Mouse (Mus musculus) forebrain, embryonic 12.5 days (tissue): Measurements from ENCODE around the gene Leng9. TPM values are rescaled to one million over a fixed set of nuclear protein-coding genes. Genes with fewer than 3 reads are reported as not detected.

Experiments
- ATAC-seq: fragments of 200-750 bp; cut with Nextera tagmentation; 2 replicates; pipeline ENCODE4 v1.8.0; 2017; ENCODE audit warnings: moderate TSS enrichment; ENCODE audit not compliant: low FRiP score
- H3K27ac ChIP-seq: fragments of 300-500 bp; sonication (generic); 2 replicates; pipeline ENCODE4 v1.5.1; 2016; ENCODE audit warnings: mild to moderate bottlenecking
- H3K27me3 ChIP-seq: fragments of 300-500 bp; sonication (generic); 2 replicates; pipeline ENCODE4 v1.6.1; 2016; ENCODE audit warnings: mild to moderate bottlenecking
- H3K36me3 ChIP-seq: fragments of 300-500 bp; sonication (generic); replicated peaks from 2 replicates; pipeline ENCODE4 v1.6.1; 2016; ENCODE audit warnings: mild to moderate bottlenecking
- H3K4me1 ChIP-seq: fragments of 300-500 bp; sonication (generic); 2 replicates; pipeline ENCODE4 v1.6.1; 2016
- H3K4me2 ChIP-seq: fragments of 300-500 bp; sonication (generic); 2 replicates; pipeline ENCODE4 v1.6.1; 2016; ENCODE audit warnings: mild to moderate bottlenecking, moderate library complexity
- H3K4me3 ChIP-seq: fragments of 300-500 bp; sonication (generic); replicated peaks from 2 replicates; pipeline ENCODE4 v1.5.1; 2016; ENCODE audit warnings: mild to moderate bottlenecking
- H3K9ac ChIP-seq: fragments of 300-500 bp; sonication (generic); 2 replicates; pipeline ENCODE4 v1.6.1; 2016; ENCODE audit warnings: mild to moderate bottlenecking
- H3K9me3 ChIP-seq: fragments of 300-500 bp; sonication (generic); 2 replicates; pipeline ENCODE4 v1.6.1; 2016
- WGBS: fragments of 180-500 bp; shearing (Covaris S2); methylation state at CpG from one replicate; pipeline ENCODE4 v1.1.7; 2016; 5-methylcytosine and 5-hydroxymethylcytosine counted together
- polyA plus RNA-seq: library from polyadenylated mRNA; unstranded; fragments of >200 nt; fragmentation: Nextera tagmentation; extraction: Ambion mirVana; gene quantifications from 2 replicates; pipeline ENCODE4 v1.2.1, GENCODE M21; 2016

The Leng9 gene
- polyA plus RNA-seq, 1 experiment from 2014 or later = 3.0 TPM

DNA sequence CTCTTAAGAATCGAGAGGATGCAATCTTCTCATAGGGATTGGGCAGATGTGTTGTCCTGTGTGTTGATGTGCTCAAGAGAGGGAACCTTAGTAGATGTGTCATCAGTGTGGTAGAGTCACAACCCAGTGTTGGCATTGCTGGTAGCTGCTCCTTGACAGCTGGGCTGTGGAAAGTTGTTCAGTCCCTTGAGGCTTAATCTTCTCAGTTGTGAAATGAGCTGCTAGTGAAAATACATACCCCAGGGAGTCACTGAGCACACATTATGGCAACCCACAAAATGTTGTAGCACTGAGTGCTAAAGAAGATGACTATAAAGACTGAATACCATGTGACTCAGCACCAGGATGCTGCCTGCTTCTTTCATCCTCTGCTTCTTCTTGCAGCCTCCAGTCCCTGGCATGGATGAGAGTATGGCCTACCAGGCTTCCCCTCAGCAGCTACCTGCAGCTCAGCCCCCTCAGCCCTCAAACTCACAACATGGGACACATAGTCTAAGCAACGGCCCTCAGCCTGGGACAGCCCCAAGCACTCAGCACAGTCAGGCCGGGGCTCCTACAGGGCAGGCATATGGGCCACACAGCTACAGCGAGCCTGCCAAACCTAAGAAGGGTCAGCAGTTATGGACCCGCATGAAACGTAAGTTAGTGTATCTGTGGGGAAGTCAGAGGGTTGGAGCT, 8.4 kb downstream of the Leng9 start:
- 89% methylated on average over 6 of the region's 6 CpGs for WGBS
- H3K4me1 ChIP-seq = peaks cover 13% of the 10 kb centered on the region
- H3K9ac ChIP-seq = peak overlapping the region; percentile 12; the same call in 1 of the 2 replicates
- ATAC-seq = no peak
- H3K27me3 ChIP-seq = no peaks in the 10 kb centered on the region
- no peak overlapping the region for H3K27ac ChIP-seq
- H3K4me3 ChIP-seq = no peak overlapping the region
- no peak overlapping the region for H3K4me2 ChIP-seq
- no peaks in the 10 kb centered on the region for H3K9me3 ChIP-seq
- H3K36me3 ChIP-seq = peaks cover 88% of the 10 kb centered on the region

DNA sequence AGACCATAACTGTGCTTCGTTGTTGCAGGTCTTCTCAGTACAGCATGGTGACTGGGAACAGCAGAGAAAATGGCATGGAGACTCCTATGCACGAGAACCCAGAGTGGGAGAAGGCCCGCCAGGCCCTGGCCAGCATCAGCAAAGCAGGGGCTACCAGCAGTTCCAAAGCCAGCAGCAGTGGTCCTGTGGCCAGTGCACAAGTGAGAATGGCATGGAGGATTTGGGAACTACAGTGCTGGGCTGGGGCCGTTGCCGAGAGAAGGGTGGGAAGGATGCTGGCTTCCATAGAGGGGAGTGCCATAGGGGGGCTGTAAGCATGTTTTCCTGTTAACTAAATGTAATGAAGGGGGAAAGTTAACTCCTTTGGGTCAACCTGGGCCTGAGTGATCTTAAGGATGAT, 10.8 kb downstream of the Leng9 start:
- H3K27me3 ChIP-seq = no peaks in the 10 kb centered on the region
- no peak overlapping the region for H3K4me3 ChIP-seq
- no peak for ATAC-seq
- peaks cover 64% of the 10 kb centered on the region for H3K36me3 ChIP-seq
- no peak overlapping the region for H3K27ac ChIP-seq
- peaks cover 17% of the 10 kb centered on the region for H3K4me1 ChIP-seq
- no peaks in the 10 kb centered on the region for H3K9me3 ChIP-seq
- H3K9ac ChIP-seq = no peak overlapping the region
- H3K4me2 ChIP-seq = no peak overlapping the region
- WGBS = 93% methylated on average over 5 of the region's 5 CpGs

DNA sequence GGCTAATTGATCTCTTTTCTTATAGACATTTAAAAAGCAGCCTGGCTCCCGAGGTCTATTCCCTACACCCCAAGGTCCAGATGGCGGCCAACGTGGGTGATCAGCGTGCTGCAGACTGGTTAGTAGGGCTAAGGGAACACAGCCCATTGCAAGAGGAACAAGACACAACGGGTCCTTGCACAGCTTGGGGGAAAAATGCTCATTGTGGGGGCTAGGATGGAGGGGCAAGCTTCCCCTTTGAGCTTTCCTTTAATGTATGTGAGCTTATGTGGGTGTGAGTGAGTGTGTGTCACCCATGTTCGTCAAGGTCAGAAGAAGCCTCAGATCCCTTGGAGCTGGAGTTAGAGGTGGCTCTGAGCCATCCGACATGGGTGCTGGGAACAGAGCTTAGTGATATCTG, 11.5 kb downstream of the Leng9 start:
- H3K4me1 ChIP-seq = peaks cover 17% of the 10 kb centered on the region
- peak overlapping the region; percentile 77; the same call in 1 of the 2 replicates for H3K9ac ChIP-seq
- no peak overlapping the region for H3K4me3 ChIP-seq
- H3K36me3 ChIP-seq = peaks cover 62% of the 10 kb centered on the region
- H3K4me2 ChIP-seq = peak overlapping the region; percentile 81
- no peaks in the 10 kb centered on the region for H3K27me3 ChIP-seq
- no peak for ATAC-seq
- H3K9me3 ChIP-seq = no peaks in the 10 kb centered on the region
- 94% methylated on average over 7 of the region's 7 CpGs for WGBS
- no peak overlapping the region for H3K27ac ChIP-seq

DNA sequence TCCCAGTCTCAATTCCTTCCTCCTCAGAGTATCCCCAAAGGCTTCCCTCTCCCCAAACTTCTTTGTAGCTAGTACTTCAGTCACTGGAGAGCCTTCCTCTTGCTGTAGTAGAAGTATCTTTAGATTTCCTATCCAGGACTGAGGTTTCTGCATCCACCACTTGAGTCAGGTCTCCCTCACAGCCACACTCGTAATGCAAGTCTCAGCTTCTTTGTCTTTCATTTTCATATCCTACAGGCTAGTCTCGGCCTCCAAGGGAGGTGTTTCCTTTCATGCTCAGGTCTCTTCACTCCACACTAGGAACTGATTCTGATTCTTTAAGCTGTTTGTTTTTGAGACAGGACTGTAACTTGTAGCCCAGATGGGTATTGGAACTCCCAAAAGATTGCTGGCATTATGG, 12.0 kb downstream of the Leng9 start:
- peaks cover 62% of the 10 kb centered on the region for H3K36me3 ChIP-seq
- peaks cover 17% of the 10 kb centered on the region for H3K4me1 ChIP-seq
- 94% methylated on average over 2 of the region's 2 CpGs for WGBS
- H3K4me2 ChIP-seq = peak overlapping the region; percentile 81
- H3K27me3 ChIP-seq = no peaks in the 10 kb centered on the region
- no peaks in the 10 kb centered on the region for H3K9me3 ChIP-seq
- H3K9ac ChIP-seq = peak overlapping the region; percentile 77
- H3K27ac ChIP-seq = no peak overlapping the region
- ATAC-seq = no peak
- H3K4me3 ChIP-seq = peak overlapping the region; percentile 81

DNA sequence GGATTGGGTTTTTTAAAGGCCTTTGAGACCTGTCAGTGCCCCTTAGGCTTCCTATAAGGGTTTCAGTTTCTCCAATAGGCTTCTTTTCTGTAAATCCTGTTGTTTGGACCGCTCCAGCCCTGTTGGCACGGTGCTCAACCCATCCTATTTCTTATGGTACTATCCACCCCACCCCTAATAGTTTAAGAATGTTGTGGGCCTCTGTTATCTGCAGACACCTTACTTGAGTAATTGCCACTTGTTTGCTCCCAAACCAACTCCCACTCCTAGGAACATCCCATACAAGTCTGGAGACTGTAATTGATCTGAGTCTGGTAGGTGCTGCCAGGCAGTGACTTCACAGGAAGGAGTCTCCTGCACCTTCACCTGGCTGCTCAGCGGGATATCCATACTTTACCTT, 12.4 kb downstream of the Leng9 start:
- H3K9ac ChIP-seq = peak overlapping the region; percentile 77
- peaks cover 62% of the 10 kb centered on the region for H3K36me3 ChIP-seq
- ATAC-seq = no peak
- peak overlapping the region; percentile 81 for H3K4me3 ChIP-seq
- H3K4me1 ChIP-seq = peaks cover 17% of the 10 kb centered on the region
- 50% methylated on average over 3 of the region's 3 CpGs for WGBS
- H3K27ac ChIP-seq = peak overlapping the region; percentile 92
- H3K27me3 ChIP-seq = no peaks in the 10 kb centered on the region
- peak overlapping the region; percentile 81 for H3K4me2 ChIP-seq
- no peaks in the 10 kb centered on the region for H3K9me3 ChIP-seq

DNA sequence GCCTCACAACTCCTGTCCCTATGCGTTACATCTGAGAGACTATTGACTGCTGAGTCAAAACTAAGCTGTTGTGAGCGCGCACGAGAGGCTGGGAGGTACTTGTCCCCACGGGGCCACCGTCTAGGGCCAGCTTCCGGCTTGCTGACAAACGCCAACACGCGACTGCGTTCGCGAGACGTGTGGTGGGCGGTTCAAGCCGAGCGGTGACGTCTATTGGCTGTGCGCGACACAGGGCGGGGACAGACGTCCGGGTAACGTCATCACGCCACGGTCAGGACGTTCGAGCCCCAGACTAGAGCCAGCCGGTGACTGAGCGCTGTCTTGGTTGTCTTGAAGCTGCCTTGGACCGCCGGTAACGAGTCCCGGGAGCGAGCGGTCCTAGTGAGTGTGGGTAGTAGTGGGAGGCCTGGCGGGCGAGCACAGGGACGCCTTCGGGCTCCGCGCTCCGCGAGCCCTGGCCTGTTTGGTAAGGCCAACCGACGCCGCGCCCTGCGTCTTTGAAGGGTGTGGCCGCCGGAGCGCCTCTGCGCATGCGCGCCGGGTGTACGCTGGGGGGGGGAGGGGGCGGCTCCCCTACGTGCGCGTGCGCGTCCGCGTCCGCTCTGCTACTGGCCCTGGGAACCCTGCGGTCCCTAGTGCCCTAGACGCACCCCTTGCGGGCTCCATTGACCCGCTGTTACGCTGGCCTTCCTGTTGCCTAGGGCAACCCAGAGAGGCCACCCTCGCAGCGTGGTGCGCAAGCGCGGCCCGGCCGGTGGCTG, 13.2 kb downstream of the Leng9 start, which contains the start of gene Leng8:
Leng8 (plus strand) TSS at position 269 of the 761 bp plus-strand sequence.
- Histone ChIP-seq H3K9me3 (no peaks in the 10 kb centered on the region), H3K4me1 (peaks cover 17% of the 10 kb centered on the region), H3K27ac (peak within 1 kb of the TSS; percentile 92), H3K4me2 (peak within 1 kb of the TSS; percentile 81), H3K27me3 (no peaks in the 10 kb centered on the region), H3K36me3 (peaks cover 62% of the 10 kb centered on the region), H3K4me3 (peak within 1 kb of the TSS; percentile 81), H3K9ac (peak within 1 kb of the TSS; percentile 77)
- ATAC-seq = peak; percentile 98
- WGBS = under 1% methylated on average over 50 of the region's 78 CpGs

DNA sequence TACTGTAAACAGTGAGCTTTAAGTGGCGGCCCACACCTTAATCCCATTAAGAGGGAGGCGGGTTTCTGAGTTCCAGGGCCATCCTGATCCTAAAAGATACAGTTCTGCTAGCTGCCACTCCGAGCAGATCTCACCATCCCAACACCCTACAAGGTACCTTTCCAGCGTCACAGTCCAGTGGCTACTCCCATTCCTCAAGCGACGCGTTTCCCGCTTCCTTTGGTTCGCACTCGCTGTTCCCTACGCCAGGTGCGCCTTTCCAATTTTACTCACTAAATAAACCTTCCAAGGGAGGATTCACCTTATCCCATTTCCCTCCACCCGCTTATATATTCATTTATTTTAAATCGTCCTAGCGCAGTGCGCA, 13.8 kb downstream of the Leng9 start:
- ATAC-seq = peak; percentile 32
- peak overlapping the region; percentile 81 for H3K4me3 ChIP-seq
- H3K27ac ChIP-seq = peak overlapping the region; percentile 87
- WGBS = under 1% methylated on average over 16 of the region's 16 CpGs
- peak overlapping the region; percentile 56 for H3K9ac ChIP-seq
- no peaks in the 10 kb centered on the region for H3K27me3 ChIP-seq
- H3K4me2 ChIP-seq = peak overlapping the region; percentile 81
- no peaks in the 10 kb centered on the region for H3K9me3 ChIP-seq
- H3K4me1 ChIP-seq = peaks cover 20% of the 10 kb centered on the region
- H3K36me3 ChIP-seq = peaks cover 62% of the 10 kb centered on the region

DNA sequence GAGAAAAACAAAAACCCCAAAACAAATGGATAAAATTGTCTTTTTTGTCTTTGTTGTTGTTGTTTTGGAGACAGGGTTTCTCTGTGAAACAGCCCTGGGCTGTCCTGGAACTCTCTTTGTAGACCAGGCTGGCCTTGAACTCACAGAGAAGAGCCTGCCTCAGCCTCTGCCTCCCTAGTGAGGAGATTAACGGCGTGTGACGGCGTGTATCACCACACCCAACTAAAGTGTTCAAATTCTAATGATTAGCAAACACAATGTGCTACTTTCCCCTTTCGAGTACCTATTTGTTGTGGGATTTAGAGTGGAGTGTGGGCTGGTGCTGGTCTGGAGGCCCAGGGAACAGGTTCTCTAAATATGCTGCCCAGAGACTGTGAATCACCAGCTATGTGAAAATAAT, 15.3 kb downstream of the Leng9 start:
- H3K4me2 ChIP-seq = no peak overlapping the region
- WGBS = 73% methylated on average over 5 of the region's 5 CpGs
- no peaks in the 10 kb centered on the region for H3K27me3 ChIP-seq
- H3K9me3 ChIP-seq = no peaks in the 10 kb centered on the region
- H3K9ac ChIP-seq = no peak overlapping the region
- peaks cover 34% of the 10 kb centered on the region for H3K4me1 ChIP-seq
- no peak overlapping the region for H3K27ac ChIP-seq
- ATAC-seq = no peak
- peaks cover 50% of the 10 kb centered on the region for H3K36me3 ChIP-seq
- no peak overlapping the region for H3K4me3 ChIP-seq

DNA sequence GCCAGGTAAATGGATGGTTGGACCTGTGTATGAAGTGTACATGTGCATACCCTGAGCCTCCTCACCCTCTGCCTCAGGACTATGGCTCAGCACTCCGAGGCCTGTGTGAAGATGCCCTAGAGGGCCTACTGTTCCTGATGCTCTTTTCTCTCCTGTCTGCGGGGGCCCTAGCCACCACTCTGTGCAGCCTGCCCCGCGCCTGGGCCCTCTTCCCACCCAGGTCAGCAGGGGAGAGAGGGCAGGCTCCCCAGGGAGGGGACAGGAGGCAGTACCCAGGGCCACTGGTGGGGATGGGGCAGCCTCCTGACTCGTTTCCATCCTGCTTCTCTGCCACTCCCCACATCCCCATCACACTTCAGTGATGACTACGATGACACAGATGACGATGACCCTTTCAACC, 17.2 kb downstream of the Leng9 start:
- H3K27me3 ChIP-seq = no peaks in the 10 kb centered on the region
- H3K9me3 ChIP-seq = no peaks in the 10 kb centered on the region
- H3K27ac ChIP-seq = no peak overlapping the region
- peaks cover 50% of the 10 kb centered on the region for H3K36me3 ChIP-seq
- H3K4me3 ChIP-seq = no peak overlapping the region
- H3K9ac ChIP-seq = 0 out of 2 replicates have a peak overlapping the region, but pooled peaks have one; percentile 7
- ATAC-seq = no peak
- WGBS = 88% methylated on average over 7 of the region's 7 CpGs
- no peak overlapping the region for H3K4me2 ChIP-seq
- H3K4me1 ChIP-seq = peaks cover 25% of the 10 kb centered on the region

DNA sequence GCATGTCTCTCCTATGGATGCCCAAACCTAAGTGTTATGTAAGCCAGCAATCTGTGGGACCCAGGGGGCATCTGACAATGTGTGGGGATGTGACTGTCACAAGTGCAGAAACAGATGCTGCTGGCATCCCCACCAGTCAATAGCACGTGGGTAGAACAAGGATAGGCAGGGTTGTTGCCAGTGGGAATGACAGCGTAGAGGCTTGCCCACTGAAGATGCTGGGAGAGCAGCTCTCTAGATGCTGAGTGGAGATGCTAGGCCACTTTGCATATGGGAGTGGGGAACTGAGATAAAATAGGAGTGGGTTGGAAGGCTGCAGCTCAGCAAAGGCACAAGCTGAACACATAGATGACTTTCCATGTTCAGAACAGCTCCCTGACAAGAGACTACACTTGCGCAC, 17.6 kb downstream of the Leng9 start:
- 89% methylated on average over 3 of the region's 3 CpGs for WGBS
- H3K27ac ChIP-seq = no peak overlapping the region
- H3K4me1 ChIP-seq = peaks cover 21% of the 10 kb centered on the region
- no peak for ATAC-seq
- H3K9me3 ChIP-seq = no peaks in the 10 kb centered on the region
- no peaks in the 10 kb centered on the region for H3K27me3 ChIP-seq
- peak overlapping the region; percentile 12; the same call in 1 of the 2 replicates for H3K9ac ChIP-seq
- no peak overlapping the region for H3K4me3 ChIP-seq
- H3K36me3 ChIP-seq = peaks cover 54% of the 10 kb centered on the region
- H3K4me2 ChIP-seq = no peak overlapping the region

DNA sequence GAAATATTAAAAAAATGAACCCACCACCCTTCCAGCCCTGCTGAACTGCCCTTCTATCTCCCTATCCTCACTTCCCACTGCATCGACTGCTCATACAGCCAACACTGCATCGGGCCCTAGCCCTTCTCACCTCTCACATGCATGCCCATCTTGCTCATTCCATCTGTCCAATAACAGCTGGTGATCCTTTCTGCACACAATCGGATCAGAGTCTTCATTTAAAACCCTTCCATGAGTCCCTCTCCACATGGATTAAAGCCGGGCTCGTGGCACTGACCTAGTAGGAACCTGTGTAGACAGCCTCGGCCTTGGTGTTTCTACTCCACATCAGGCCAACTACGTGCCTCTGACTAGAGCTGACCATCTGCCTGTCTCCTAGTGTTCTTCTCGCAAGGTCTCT, 18.2 kb downstream of the Leng9 start:
- H3K4me1 ChIP-seq = peaks cover 21% of the 10 kb centered on the region
- no peak overlapping the region for H3K4me2 ChIP-seq
- 0 out of 2 replicates have a peak overlapping the region, but pooled peaks have one; percentile 29 for H3K9ac ChIP-seq
- H3K27me3 ChIP-seq = no peaks in the 10 kb centered on the region
- no peak for ATAC-seq
- peaks cover 61% of the 10 kb centered on the region for H3K36me3 ChIP-seq
- no peaks in the 10 kb centered on the region for H3K9me3 ChIP-seq
- 0 out of 2 replicates have a peak overlapping the region, but pooled peaks have one; percentile 7 for H3K4me3 ChIP-seq
- 87% methylated on average over 8 of the region's 8 CpGs for WGBS
- peak overlapping the region; percentile 82 for H3K27ac ChIP-seq

DNA sequence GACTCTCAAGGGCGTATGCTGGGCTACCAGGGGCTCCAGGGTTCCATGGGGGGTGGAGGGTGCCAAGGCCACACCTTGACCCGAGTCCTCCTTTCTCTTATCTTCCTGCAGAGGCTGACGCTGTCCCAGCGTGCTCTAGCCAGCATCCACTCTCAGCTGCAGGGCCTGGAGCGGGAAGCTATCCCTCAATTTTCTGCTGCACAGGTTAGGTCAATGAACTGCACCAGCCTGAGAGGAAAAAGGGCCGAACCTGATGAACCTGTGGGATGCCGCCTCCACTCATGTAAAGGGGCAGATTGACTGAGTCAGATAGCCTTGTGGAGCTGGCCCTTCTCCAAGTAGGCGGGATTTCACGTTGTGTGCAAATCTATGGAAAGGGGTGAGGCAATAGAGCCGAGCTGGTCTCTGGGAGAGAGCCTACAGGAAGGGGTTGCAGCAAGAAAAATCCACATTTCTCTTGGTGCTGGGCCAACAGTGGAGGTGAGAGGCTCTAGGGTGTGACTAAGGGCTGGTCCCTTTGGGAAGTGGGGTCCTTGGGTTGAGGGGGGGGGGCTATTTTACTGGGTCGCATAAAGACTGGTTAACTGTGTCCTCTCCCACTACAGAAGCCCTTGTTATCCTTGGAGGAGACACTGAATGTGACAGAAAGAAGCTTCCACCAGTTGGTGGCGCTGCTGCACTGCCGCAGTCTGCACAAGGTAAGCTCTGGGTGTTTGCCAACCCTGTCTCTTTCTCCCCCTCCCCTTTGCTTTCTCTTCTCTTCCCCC, 19.3 kb downstream of the Leng9 start:
- peaks cover 71% of the 10 kb centered on the region for H3K36me3 ChIP-seq
- peak overlapping the region; percentile 82 for H3K27ac ChIP-seq
- peak overlapping the region; percentile 7; the same call in 1 of the 2 replicates for H3K4me3 ChIP-seq
- 38% methylated on average over 13 of the region's 13 CpGs for WGBS
- H3K4me1 ChIP-seq = peaks cover 26% of the 10 kb centered on the region
- no peaks in the 10 kb centered on the region for H3K9me3 ChIP-seq
- no peaks in the 10 kb centered on the region for H3K27me3 ChIP-seq
- H3K9ac ChIP-seq = 0 out of 2 replicates have a peak overlapping the region, but pooled peaks have one; percentile 29
- H3K4me2 ChIP-seq = peak overlapping the region; percentile 21; the same call in 1 of the 2 replicates
- peak; percentile 84 for ATAC-seq
